Mouse (Mus musculus) liver, postnatal 0 days (tissue): Measurements from ENCODE around the gene Fndc11.

ENCODE experiments used
- CTCF ChIP-seq: sonication (generic); IDR thresholded peaks from 2 replicates; pipeline ENCODE4 v1.5.1; 2016; ENCODE audit warnings: antibody characterized with exemption, low read depth
- EP300 ChIP-seq: IDR thresholded peaks from 2 replicates; pipeline ENCODE4 v1.6.1; 2016; ENCODE audit warnings: antibody characterized with exemption, low read depth, mild to moderate bottlenecking

GRCm38 (mm10) chr2:181237251-181238014 is 17.6 kb downstream of the Fndc11 start:
- TF ChIP-seq EP300 (no peak), CTCF (no peak)
